Mouse (Mus musculus) heart, adult 2 months (tissue): ENCODE measurements at regions not wholly inside any gene's neighbourhood (a gene's known extent, or its start where the extent isn't known, plus 50 kb on each side); places are given as distances from the start of the nearest gene placed in this dataset.

Experiments
- CTCF ChIP-seq: fragments of 200-600 bp; IDR thresholded peaks from 2 replicates; pipeline ENCODE4 v1.8.1; 2022; ENCODE audit warnings: antibody characterized with exemption, mild to moderate bottlenecking, moderate library complexity
- EP300 ChIP-seq: fragments of 200-500 bp; IDR thresholded peaks from 2 replicates; pipeline ENCODE4 v1.6.1; 2011; ENCODE audit warnings: low read depth, low read length, control low read depth; ENCODE audit not compliant: insufficient read depth
- POLR2A ChIP-seq: fragments of 200-500 bp; IDR thresholded peaks from 2 replicates; pipeline ENCODE4 v1.6.1; 2011; ENCODE audit warnings: mild to moderate bottlenecking, low read depth, low read length, control low read depth; ENCODE audit not compliant: insufficient read depth

GRCm38 (mm10) chr9:61721851-61722250, 192.5 kb downstream of the Rplp1 start:
- TF ChIP-seq POLR2A (no peak), CTCF (no peak), EP300 (no peak)
